Mouse (Mus musculus): ENCODE data around the gene Dgki. TPM values are rescaled to one million over a fixed set of nuclear protein-coding genes. Genes with fewer than 3 reads are reported as not detected.

The Dgki gene
- total and polyA plus RNA-seq, 2 experiments from 2014 or later = 4.6 to 26.9 TPM

- Histone ChIP-seq H3K4me1 (ENCODE audit: insufficient read depth, low read length) (no peaks in the 10 kb centered on the region), H3K4me2 (ENCODE audit: low read depth, low read length, poor library complexity, severe bottlenecking) (no peak overlapping the region), H3K27me3 (ENCODE audit: insufficient read depth, low read length) (no peaks in the 10 kb centered on the region), H3K9ac (replicated peaks; ENCODE audit: low read length, poor library complexity, severe bottlenecking) (no peak overlapping the region), H3K9me3 (ENCODE audit: low read length) (no peaks in the 10 kb centered on the region), H3K27ac (ENCODE audit: low read depth, low read length) (no peak overlapping the region), H3K36me3 (ENCODE audit: insufficient read depth, low read length) (no peaks in the 10 kb centered on the region), H3K4me3 (ENCODE audit: low read depth, low read length) (no peak overlapping the region)
- DNase-seq (ENCODE audit: low spot score) (no peak), ATAC-seq (ENCODE audit: low FRiP score) (no peak)
- no peak for TF ChIP-seq CTCF (IDR thresholded peaks at IDR 0.05)
- WGBS = 64% methylated on average over 5 of the region's 5 CpGs
Measured at GRCm38 (mm10) chr6:36891820-36892219, 408.2 kb downstream of the Dgki start.

GRCm38 (mm10) chr6:36890776-36891175 is 409.2 kb downstream of the Dgki start:
- TF ChIP-seq CTCF (IDR thresholded peaks at IDR 0.05) = no peak
- H3K4me1 ChIP-seq (ENCODE audit: insufficient read depth, low read length) = no peaks in the 10 kb centered on the region
- 62% methylated on average over 2 of the region's 2 CpGs for WGBS
- H3K27ac ChIP-seq (ENCODE audit: low read depth, low read length) = no peak overlapping the region
- H3K9ac ChIP-seq (replicated peaks; ENCODE audit: low read length, poor library complexity, severe bottlenecking) = no peak overlapping the region
- no peaks in the 10 kb centered on the region for H3K36me3 ChIP-seq (ENCODE audit: insufficient read depth, low read length)
- no peak overlapping the region for H3K4me2 ChIP-seq (ENCODE audit: low read depth, low read length, poor library complexity, severe bottlenecking)
- H3K4me3 ChIP-seq (ENCODE audit: low read depth, low read length) = no peak overlapping the region
- ATAC-seq (ENCODE audit: low FRiP score) = no peak
- no peak for DNase-seq (ENCODE audit: low spot score)
- H3K27me3 ChIP-seq (ENCODE audit: insufficient read depth, low read length) = no peaks in the 10 kb centered on the region
- H3K9me3 ChIP-seq (ENCODE audit: low read length) = no peaks in the 10 kb centered on the region

GRCm38 (mm10) chr6:36890296-36890695 is 409.7 kb downstream of the Dgki start:
- H3K36me3 ChIP-seq (ENCODE audit: insufficient read depth, low read length) = no peaks in the 10 kb centered on the region
- H3K4me3 ChIP-seq (ENCODE audit: low read depth, low read length) = no peak overlapping the region
- no peak overlapping the region for H3K9ac ChIP-seq (replicated peaks; ENCODE audit: low read length, poor library complexity, severe bottlenecking)
- H3K27ac ChIP-seq (ENCODE audit: low read depth, low read length) = no peak overlapping the region
- H3K9me3 ChIP-seq (ENCODE audit: low read length) = no peaks in the 10 kb centered on the region
- no peak overlapping the region for H3K4me2 ChIP-seq (ENCODE audit: low read depth, low read length, poor library complexity, severe bottlenecking)
- peak; percentile 50 for DNase-seq (ENCODE audit: low spot score)
- no peak for ATAC-seq (ENCODE audit: low FRiP score)
- no peak for TF ChIP-seq CTCF (IDR thresholded peaks at IDR 0.05)
- no peaks in the 10 kb centered on the region for H3K27me3 ChIP-seq (ENCODE audit: insufficient read depth, low read length)
- no peaks in the 10 kb centered on the region for H3K4me1 ChIP-seq (ENCODE audit: insufficient read depth, low read length)
- 27% methylated on average over 5 of the region's 5 CpGs for WGBS

- no peaks in the 10 kb centered on the region for H3K36me3 ChIP-seq (ENCODE audit: insufficient read depth, low read length)
- H3K27ac ChIP-seq (ENCODE audit: low read depth, low read length) = peak overlapping the region; percentile 58
Measured at GRCm38 (mm10) chr6:36881309-36881708, 418.7 kb downstream of the Dgki start.

GRCm38 (mm10) chr6:36880643-36881263 is 419.2 kb downstream of the Dgki start:
- Histone ChIP-seq H3K27ac (ENCODE audit: low read depth, low read length) (peak overlapping the region; percentile 58), H3K36me3 (ENCODE audit: insufficient read depth, low read length) (no peaks in the 10 kb centered on the region), H3K4me2 (ENCODE audit: low read depth, low read length, poor library complexity, severe bottlenecking) (no peak overlapping the region), H3K9ac (replicated peaks; ENCODE audit: low read length, poor library complexity, severe bottlenecking) (no peak overlapping the region), H3K4me3 (ENCODE audit: low read depth, low read length) (no peak overlapping the region), H3K27me3 (ENCODE audit: insufficient read depth, low read length) (no peaks in the 10 kb centered on the region), H3K9me3 (ENCODE audit: low read length) (no peaks in the 10 kb centered on the region), H3K4me1 (ENCODE audit: insufficient read depth, low read length) (no peaks in the 10 kb centered on the region)
- peak; percentile 76 for DNase-seq (ENCODE audit: low spot score)
- 15% methylated on average over 7 of the region's 7 CpGs for WGBS
- ATAC-seq (ENCODE audit: low FRiP score) = peak; percentile 49; the same call in 1 of the 2 replicates
- TF ChIP-seq CTCF (IDR thresholded peaks at IDR 0.05) = no peak

More at GRCm38 (mm10) chr6:36881309-36881708, 418.7 kb downstream of the Dgki start:
- ATAC-seq (ENCODE audit: low FRiP score) = no peak; the same call in 1 of the 2 replicates
- TF ChIP-seq CTCF (IDR thresholded peaks at IDR 0.05) = no peak
- peak; percentile 47 for DNase-seq (ENCODE audit: low spot score)
- Histone ChIP-seq H3K9me3 (ENCODE audit: low read length) (no peaks in the 10 kb centered on the region), H3K4me1 (ENCODE audit: insufficient read depth, low read length) (no peaks in the 10 kb centered on the region), H3K9ac (replicated peaks; ENCODE audit: low read length, poor library complexity, severe bottlenecking) (no peak overlapping the region), H3K4me2 (ENCODE audit: low read depth, low read length, poor library complexity, severe bottlenecking) (no peak overlapping the region), H3K27me3 (ENCODE audit: insufficient read depth, low read length) (no peaks in the 10 kb centered on the region), H3K4me3 (ENCODE audit: low read depth, low read length) (no peak overlapping the region)
- WGBS = 14% methylated on average over 4 of the region's 4 CpGs

- H3K9ac ChIP-seq (replicated peaks; ENCODE audit: low read length, poor library complexity, severe bottlenecking) = no peak overlapping the region
- WGBS = 83% methylated on average over 4 of the region's 4 CpGs
- H3K27ac ChIP-seq (ENCODE audit: low read depth, low read length) = no peak overlapping the region
- H3K27me3 ChIP-seq (ENCODE audit: insufficient read depth, low read length) = no peaks in the 10 kb centered on the region
- TF ChIP-seq CTCF (IDR thresholded peaks at IDR 0.05) = no peak
- no peaks in the 10 kb centered on the region for H3K9me3 ChIP-seq (ENCODE audit: low read length)
- no peaks in the 10 kb centered on the region for H3K36me3 ChIP-seq (ENCODE audit: insufficient read depth, low read length)
- no peak overlapping the region for H3K4me3 ChIP-seq (ENCODE audit: low read depth, low read length)
- H3K4me1 ChIP-seq (ENCODE audit: insufficient read depth, low read length) = no peaks in the 10 kb centered on the region
- DNase-seq (ENCODE audit: low spot score) = no peak
- ATAC-seq (ENCODE audit: low FRiP score) = no peak
- no peak overlapping the region for H3K4me2 ChIP-seq (ENCODE audit: low read depth, low read length, poor library complexity, severe bottlenecking)
Measured at GRCm38 (mm10) chr6:36877399-36877798, 422.6 kb downstream of the Dgki start.
